Mouse (Mus musculus): ENCODE measurements around the gene Slc38a10.

GRCm38 (mm10) chr11:120119108-120119507, 32.0 kb downstream of the Slc38a10 start:
- TF ChIP-seq HCFC1 (IDR thresholded peaks at IDR 0.05; ENCODE audit: low read depth, low read length) (no peak), GATA1 (IDR thresholded peaks at IDR 0.05; ENCODE audit: low read depth, low read length) (no peak), EP300 (IDR thresholded peaks at IDR 0.05; ENCODE audit: low read depth in 1 of 2, low read length in 2 of 2) (no peak), MAX (IDR thresholded peaks at IDR 0.05; ENCODE audit: low read length) (no peak)

Measured in MEL (cell line).